Mouse (Mus musculus) heart, embryonic 14.5 days (tissue): ENCODE data around the gene Tnfrsf9. TPM values are rescaled to one million over a fixed set of nuclear protein-coding genes. Genes with fewer than 3 reads are reported as not detected.

Experiments used
- ATAC-seq: fragments of 200-750 bp; cut with Nextera tagmentation; 2 replicates; pipeline ENCODE4 v1.8.0; 2017; ENCODE audit warnings: low read depth, moderate TSS enrichment; ENCODE audit not compliant: insufficient number of reproducible peaks, insufficient read depth, low FRiP score
- H3K27ac ChIP-seq, 2 experiments: fragments of 200-500 bp in 1 of 2; fragments of 300-500 bp in 1 of 2; sonication (generic) in 1 of 2; replicated peaks in 1 of 2; 2 replicates each; pipeline ENCODE4 v1.5.1; 2012 to 2014; ENCODE audit warnings: low read depth in 2 of 2, low read length in 2 of 2, control low read depth in 1 of 2, mild to moderate bottlenecking in 1 of 2, mixed read lengths in 1 of 2; ENCODE audit not compliant: control insufficient read depth in 1 of 2, insufficient read depth in 1 of 2
- H3K27me3 ChIP-seq: fragments of 300-500 bp; sonication (generic); 2 replicates; pipeline ENCODE4 v1.6.1; 2014; ENCODE audit warnings: mild to moderate bottlenecking, low read length, control low read depth; ENCODE audit not compliant: control insufficient read depth, insufficient read depth
- H3K36me3 ChIP-seq: fragments of 300-500 bp; sonication (generic); 2 replicates; pipeline ENCODE4 v1.6.1; 2014; ENCODE audit warnings: mild to moderate bottlenecking, control low read depth, low read length, mixed read lengths; ENCODE audit not compliant: control insufficient read depth, insufficient read depth
- H3K4me1 ChIP-seq, 2 experiments: fragments of 200-500 bp in 1 of 2; fragments of 300-500 bp in 1 of 2; sonication (generic) in 1 of 2; 2 replicates each; pipeline ENCODE4 v1.6.1; 2012 to 2014; ENCODE audit warnings: low read length in 2 of 2, control low read depth in 1 of 2, mixed read lengths in 1 of 2; ENCODE audit not compliant: control insufficient read depth in 2 of 2, insufficient read depth in 2 of 2
- H3K4me2 ChIP-seq: fragments of 300-500 bp; sonication (generic); 2 replicates; pipeline ENCODE4 v1.6.1; 2014; ENCODE audit warnings: mild to moderate bottlenecking, low read length
- H3K4me3 ChIP-seq, 2 experiments: fragments of 200-500 bp in 1 of 2; fragments of 300-500 bp in 1 of 2; sonication (generic) in 1 of 2; 2 replicates each; pipeline ENCODE4 v1.5.1; 2012 to 2014; ENCODE audit warnings: low read length in 2 of 2, mild to moderate bottlenecking in 2 of 2, control low read depth in 1 of 2, low read depth in 1 of 2, moderate library complexity in 1 of 2; ENCODE audit not compliant: control insufficient read depth in 1 of 2, insufficient read depth in 1 of 2
- H3K9ac ChIP-seq: fragments of 300-500 bp; sonication (generic); 2 replicates; pipeline ENCODE4 v1.6.1; 2014; ENCODE audit warnings: mild to moderate bottlenecking, low read length
- H3K9me3 ChIP-seq: fragments of 300-500 bp; sonication (generic); 2 replicates; pipeline ENCODE4 v1.6.1; 2016; ENCODE audit warnings: low read length, control low read depth; ENCODE audit not compliant: control insufficient read depth
- WGBS: fragments of 180-500 bp; shearing (Covaris S2); extraction: QIAGEN DNeasy Blood & Tissue Kit; methylation state at CpG from one replicate; pipeline ENCODE4 v1.1.7; 2014; 5-methylcytosine and 5-hydroxymethylcytosine counted together
- polyA plus RNA-seq: library from polyadenylated mRNA; unstranded; fragments of >200 nt; fragmentation: Nextera tagmentation; extraction: Ambion mirVana; gene quantifications from 2 replicates; pipeline ENCODE4 v1.2.1, GENCODE M21; 2014

The Tnfrsf9 gene
- polyA plus RNA-seq, 1 experiment from 2014 or later = 1.8 TPM

GRCm38 (mm10) chr4:150958536-150958935 lies 44.2 kb downstream of the Tnfrsf9 start:
- Histone ChIP-seq H3K4me2 (no peak overlapping the region), H3K9ac (no peak overlapping the region), H3K4me3 (no peak overlapping the region), H3K9me3 (no peaks in the 10 kb centered on the region), H3K4me1 (peaks cover 0 to 3% of the 10 kb centered on the region in 2 experiments; a peak in 2 of 4 replicates), H3K27ac (no peak overlapping the region), H3K27me3 (no peaks in the 10 kb centered on the region), H3K36me3 (no peaks in the 10 kb centered on the region)
- WGBS = 63% methylated on average over 7 of the region's 7 CpGs
- ATAC-seq = no peak

DNA sequence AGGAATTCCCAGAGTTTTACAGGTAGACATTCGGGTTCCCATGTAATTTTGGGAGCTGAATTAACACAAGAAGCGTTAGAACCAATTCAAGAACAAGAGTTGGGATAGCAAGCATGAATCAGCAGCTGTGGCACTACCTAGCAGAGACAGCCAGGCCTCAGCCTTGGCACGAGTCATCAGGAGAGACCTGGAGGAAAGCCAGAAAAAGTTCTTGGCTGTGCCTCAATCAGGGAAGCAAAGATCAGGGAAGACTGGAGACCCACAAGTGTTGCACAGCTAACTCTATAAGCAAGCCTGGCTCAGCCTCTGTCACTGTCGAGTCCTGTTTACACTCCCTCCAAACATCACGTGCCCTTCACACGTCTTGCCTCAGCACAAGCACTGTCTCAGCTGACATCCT lies 47.9 kb downstream of the Tnfrsf9 start:
- no peak overlapping the region for H3K27ac ChIP-seq
- 50% methylated on average over 6 of the region's 6 CpGs for WGBS
- no peaks in the 10 kb centered on the region for H3K27me3 ChIP-seq
- H3K4me3 ChIP-seq = no peak overlapping the region
- no peak for ATAC-seq
- H3K9me3 ChIP-seq = no peaks in the 10 kb centered on the region
- no peak overlapping the region for H3K4me2 ChIP-seq
- no peaks in the 10 kb centered on the region for H3K36me3 ChIP-seq
- peaks cover 3% of the 10 kb centered on the region in 2 experiments; a peak in 3 of 4 replicates for H3K4me1 ChIP-seq
- H3K9ac ChIP-seq = no peak overlapping the region

DNA sequence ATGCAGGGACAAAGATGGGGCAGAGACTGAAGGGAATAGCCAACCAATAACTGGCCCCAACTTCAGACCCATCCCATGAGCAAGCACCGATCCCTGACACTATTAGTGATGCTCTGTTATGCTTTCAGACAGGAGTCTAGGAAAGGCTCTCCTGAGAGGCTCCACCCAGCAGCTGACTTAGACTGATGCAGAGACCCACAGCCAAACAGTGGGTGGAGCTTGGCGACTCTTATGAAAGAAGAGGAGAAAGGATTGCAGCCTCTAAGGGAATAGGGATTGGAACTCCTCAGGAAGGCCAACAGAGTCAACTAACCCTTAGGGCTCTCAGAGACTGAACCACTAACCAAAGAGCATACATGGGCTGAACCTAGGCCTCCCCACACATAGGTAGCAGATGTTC lies 49.3 kb downstream of the Tnfrsf9 start:
- 56% methylated on average over 2 of the region's 2 CpGs for WGBS
- no peak overlapping the region for H3K27ac ChIP-seq
- H3K4me3 ChIP-seq = no peak overlapping the region
- no peaks in the 10 kb centered on the region for H3K9me3 ChIP-seq
- no peak overlapping the region for H3K4me2 ChIP-seq
- H3K4me1 ChIP-seq = peaks cover 3% of the 10 kb centered on the region in 2 experiments; a peak in 3 of 4 replicates
- no peaks in the 10 kb centered on the region for H3K27me3 ChIP-seq
- no peaks in the 10 kb centered on the region for H3K36me3 ChIP-seq
- ATAC-seq = no peak
- H3K9ac ChIP-seq = no peak overlapping the region

GRCm38 (mm10) chr4:150964635-150965554 lies 50.5 kb downstream of the Tnfrsf9 start:
- peak overlapping the region; percentile 17 to 34 for H3K4me3 ChIP-seq
- H3K9ac ChIP-seq = no peak overlapping the region
- H3K9me3 ChIP-seq = no peaks in the 10 kb centered on the region
- peak; percentile 74 for ATAC-seq
- no peak overlapping the region for H3K27ac ChIP-seq
- H3K4me2 ChIP-seq = peak overlapping the region; percentile 55
- no peaks in the 10 kb centered on the region for H3K36me3 ChIP-seq
- WGBS = 7% methylated on average over 25 of the region's 25 CpGs
- peaks cover 0 to 3% of the 10 kb centered on the region in 2 experiments; a peak in 2 of 4 replicates for H3K4me1 ChIP-seq
- H3K27me3 ChIP-seq = no peaks in the 10 kb centered on the region

- 66% methylated on average over 11 of the region's 11 CpGs for WGBS
- ATAC-seq = no peak
- H3K9ac ChIP-seq = no peak overlapping the region
- H3K4me2 ChIP-seq = no peak overlapping the region
- no peaks in the 10 kb centered on the region for H3K9me3 ChIP-seq
- no peaks in the 10 kb centered on the region for H3K27me3 ChIP-seq
- H3K27ac ChIP-seq = no peak overlapping the region
- peaks cover 0 to 3% of the 10 kb centered on the region in 2 experiments; a peak in 2 of 4 replicates for H3K4me1 ChIP-seq
- no peaks in the 10 kb centered on the region for H3K36me3 ChIP-seq
- no peak overlapping the region for H3K4me3 ChIP-seq
Measured at GRCm38 (mm10) chr4:150965555-150965951, 51.2 kb downstream of the Tnfrsf9 start.

- no peak overlapping the region for H3K4me3 ChIP-seq
Measured at GRCm38 (mm10) chr4:150966556-150966955, 52.2 kb downstream of the Tnfrsf9 start.

DNA sequence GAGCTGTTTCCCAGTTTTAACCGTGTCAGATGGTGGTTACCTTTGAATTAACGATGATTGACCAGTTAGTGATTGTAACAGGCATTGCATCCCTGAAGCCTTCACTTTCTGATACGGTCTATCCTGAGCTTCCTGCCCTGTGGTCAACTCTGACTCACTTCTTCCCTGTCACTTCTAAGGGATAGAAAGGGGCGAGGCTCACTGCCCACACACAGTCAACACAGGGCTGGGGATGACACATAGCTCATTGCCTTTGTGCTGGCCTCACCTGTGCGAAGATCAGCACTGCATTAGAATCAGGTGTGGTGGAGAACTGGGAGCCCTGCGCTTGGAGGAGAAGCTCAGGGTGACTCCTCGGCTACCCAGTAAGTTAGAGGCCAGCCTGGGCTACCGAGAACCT lies 54.6 kb downstream of the Tnfrsf9 start:
- H3K4me2 ChIP-seq = no peak overlapping the region
- no peak overlapping the region for H3K9ac ChIP-seq
- peaks cover 0 to 3% of the 10 kb centered on the region in 2 experiments; a peak in 2 of 4 replicates for H3K4me1 ChIP-seq
- H3K4me3 ChIP-seq = no peak overlapping the region
- H3K36me3 ChIP-seq = no peaks in the 10 kb centered on the region
- no peak for ATAC-seq
- no peak overlapping the region for H3K27ac ChIP-seq
- no peaks in the 10 kb centered on the region for H3K9me3 ChIP-seq
- WGBS = 72% methylated on average over 8 of the region's 8 CpGs
- H3K27me3 ChIP-seq = no peaks in the 10 kb centered on the region

More at GRCm38 (mm10) chr4:150966556-150966955, 52.2 kb downstream of the Tnfrsf9 start:
- H3K36me3 ChIP-seq = no peaks in the 10 kb centered on the region
- ATAC-seq = no peak; the same call in 1 of the 2 replicates
- 14% methylated on average over 7 of the region's 7 CpGs for WGBS
- no peak overlapping the region for H3K4me2 ChIP-seq
- no peak overlapping the region for H3K9ac ChIP-seq
- no peaks in the 10 kb centered on the region for H3K9me3 ChIP-seq
- H3K4me1 ChIP-seq = peaks cover 0 to 3% of the 10 kb centered on the region in 2 experiments; a peak in 2 of 4 replicates
- no peaks in the 10 kb centered on the region for H3K27me3 ChIP-seq
- no peak overlapping the region for H3K27ac ChIP-seq
